Mouse (Mus musculus) hindbrain, embryonic 13.5 days (tissue): ENCODE measurements around the gene Ppp2r3c. TPM values are rescaled to one million over a fixed set of nuclear protein-coding genes. Genes with fewer than 3 reads are reported as not detected.
"Not testable (repeated sequence)": the region's sequence is repeated elsewhere in the genome, so short reads cannot be mapped to it uniquely, and the experiment has no call there.

Source experiments
- ATAC-seq: fragments of 200-750 bp; cut with Nextera tagmentation; 2 replicates; pipeline ENCODE4 v1.8.0; 2017; ENCODE audit warnings: moderate TSS enrichment; ENCODE audit not compliant: low FRiP score
- H3K27ac ChIP-seq: fragments of 300-500 bp; sonication (generic); 2 replicates; pipeline ENCODE4 v1.5.1; 2015; ENCODE audit warnings: inconsistent platforms, mild to moderate bottlenecking, moderate library complexity
- H3K27me3 ChIP-seq: fragments of 300-500 bp; sonication (generic); 2 replicates; pipeline ENCODE4 v1.6.1; 2015; ENCODE audit warnings: mild to moderate bottlenecking, inconsistent platforms
- H3K36me3 ChIP-seq: fragments of 300-500 bp; sonication (generic); 2 replicates; pipeline ENCODE4 v1.6.1; 2015; ENCODE audit warnings: mild to moderate bottlenecking, inconsistent platforms
- H3K4me1 ChIP-seq: fragments of 300-500 bp; sonication (generic); replicated peaks from 2 replicates; pipeline ENCODE4 v1.6.1; 2015; ENCODE audit warnings: inconsistent platforms
- H3K4me2 ChIP-seq: fragments of 300-500 bp; sonication (generic); 2 replicates; pipeline ENCODE4 v1.6.1; 2015; ENCODE audit warnings: inconsistent platforms, mild to moderate bottlenecking, moderate library complexity
- H3K4me3 ChIP-seq: fragments of 300-500 bp; sonication (generic); 2 replicates; pipeline ENCODE4 v1.5.1; 2015; ENCODE audit warnings: mild to moderate bottlenecking, inconsistent platforms
- H3K9ac ChIP-seq: fragments of 300-500 bp; sonication (generic); 2 replicates; pipeline ENCODE4 v1.6.1; 2015; ENCODE audit warnings: mild to moderate bottlenecking, inconsistent platforms
- H3K9me3 ChIP-seq: fragments of 300-500 bp; sonication (generic); 2 replicates; pipeline ENCODE4 v1.6.1; 2016; ENCODE audit warnings: inconsistent platforms
- WGBS: fragments of 180-500 bp; shearing (Covaris S2); methylation state at CpG from one replicate; pipeline ENCODE4 v1.1.7; 2015; 5-methylcytosine and 5-hydroxymethylcytosine counted together
- polyA plus RNA-seq: library from polyadenylated mRNA; unstranded; fragments of >200 nt; fragmentation: Nextera tagmentation; extraction: Ambion mirVana; gene quantifications from 2 replicates; pipeline ENCODE4 v1.2.1, GENCODE M21; 2015

Ppp2r3c gene
- polyA plus RNA-seq, 1 experiment from 2014 or later = 27.7 TPM

- Histone ChIP-seq H3K27me3 (no peaks in the 10 kb centered on the region), H3K4me3 (no peak overlapping the region), H3K36me3 (peaks cover 10% of the 10 kb centered on the region; the same call in 1 of the 2 replicates), H3K4me1 (no peaks in the 10 kb centered on the region), H3K4me2 (no peak overlapping the region), H3K9ac (no peak overlapping the region), H3K27ac (no peak overlapping the region), H3K9me3 (no peaks in the 10 kb centered on the region)
- 84% methylated on average over 7 of the region's 7 CpGs for WGBS
- no peak for ATAC-seq
These were observed 9.0 kb upstream of the Ppp2r3c start for GRCm38 (mm10) chr12:55311841-55312240.

GRCm38 (mm10) chr12:55309501-55309900 is 6.7 kb upstream of the Ppp2r3c start:
- Histone ChIP-seq H3K4me2 (no peak overlapping the region), H3K4me3 (no peak overlapping the region), H3K9ac (no peak overlapping the region), H3K36me3 (peaks cover 13% of the 10 kb centered on the region), H3K4me1 (no peaks in the 10 kb centered on the region), H3K27me3 (no peaks in the 10 kb centered on the region), H3K27ac (no peak overlapping the region), H3K9me3 (no peaks in the 10 kb centered on the region)
- ATAC-seq = no peak
- 79% methylated on average over 8 of the region's 8 CpGs for WGBS

- no peak overlapping the region for H3K4me3 ChIP-seq
- H3K36me3 ChIP-seq = peaks cover 13% of the 10 kb centered on the region
- peaks cover 8% of the 10 kb centered on the region for H3K4me1 ChIP-seq
- no peak overlapping the region for H3K27ac ChIP-seq
- no peaks in the 10 kb centered on the region for H3K27me3 ChIP-seq
- H3K9ac ChIP-seq = no peak overlapping the region
- 96% methylated on average over 9 of the region's 9 CpGs for whole genome bisulfite sequencing
- H3K9me3 ChIP-seq = no peaks in the 10 kb centered on the region
- no peak for ATAC-seq
- no peak overlapping the region for H3K4me2 ChIP-seq
These were observed 5.9 kb upstream of the Ppp2r3c start for GRCm38 (mm10) chr12:55308731-55309130.

- no peak for ATAC-seq
- Histone ChIP-seq H3K9me3 (no peaks in the 10 kb centered on the region), H3K27me3 (no peaks in the 10 kb centered on the region), H3K27ac (no peak overlapping the region), H3K4me1 (peaks cover 12% of the 10 kb centered on the region), H3K9ac (no peak overlapping the region), H3K36me3 (peaks cover 13% of the 10 kb centered on the region), H3K4me3 (no peak overlapping the region), H3K4me2 (no peak overlapping the region)
- 74% methylated on average over 6 of the region's 6 CpGs for WGBS
These were observed 4.8 kb upstream of the Ppp2r3c start for GRCm38 (mm10) chr12:55307566-55307965.

- H3K36me3 ChIP-seq = peaks cover 13% of the 10 kb centered on the region
- no peaks in the 10 kb centered on the region for H3K9me3 ChIP-seq
- WGBS = 98% methylated on average over 4 of the region's 4 CpGs
- H3K27ac ChIP-seq = no peak overlapping the region
- no peak overlapping the region for H3K4me3 ChIP-seq
- no peak for ATAC-seq
- peaks cover 18% of the 10 kb centered on the region for H3K4me1 ChIP-seq
- H3K9ac ChIP-seq = no peak overlapping the region
- no peak overlapping the region for H3K4me2 ChIP-seq
- H3K27me3 ChIP-seq = no peaks in the 10 kb centered on the region
These were observed 3.6 kb upstream of the Ppp2r3c start for GRCm38 (mm10) chr12:55306371-55306770.

- Histone ChIP-seq H3K9ac (peak overlapping the region; percentile 80), H3K36me3 (peaks cover 26% of the 10 kb centered on the region), H3K4me1 (peaks cover 41% of the 10 kb centered on the region), H3K27ac (peak overlapping the region; percentile 90), H3K4me2 (peak overlapping the region; percentile 71), H3K9me3 (no peaks in the 10 kb centered on the region), H3K27me3 (no peaks in the 10 kb centered on the region), H3K4me3 (peak overlapping the region; percentile 59)
- WGBS = 46% methylated on average over 11 of the region's 11 CpGs
- 0 out of 2 replicates have a peak, but pooled peaks have one; percentile 2 for ATAC-seq
These were observed 1.1 kb downstream of the Ppp2r3c start for GRCm38 (mm10) chr12:55301472-55302300.

GRCm38 (mm10) chr12:55300820-55301351 is 1.9 kb downstream of the Ppp2r3c start:
- H3K9ac ChIP-seq = peak overlapping the region; percentile 80
- H3K9me3 ChIP-seq = no peaks in the 10 kb centered on the region
- H3K4me1 ChIP-seq = peaks cover 41% of the 10 kb centered on the region
- 86% methylated on average over 3 of the region's 3 CpGs for WGBS
- H3K4me3 ChIP-seq = peak overlapping the region; percentile 59
- H3K27me3 ChIP-seq = no peaks in the 10 kb centered on the region
- H3K4me2 ChIP-seq = peak overlapping the region; percentile 71
- peaks cover 28% of the 10 kb centered on the region for H3K36me3 ChIP-seq
- ATAC-seq = no peak
- no peak overlapping the region for H3K27ac ChIP-seq

- Histone ChIP-seq H3K4me1 (peaks cover 40% of the 10 kb centered on the region), H3K36me3 (peaks cover 41% of the 10 kb centered on the region), H3K27me3 (no peaks in the 10 kb centered on the region), H3K4me2 (no peak within 1 kb of the TSS), H3K4me3 (no peak within 1 kb of the TSS), H3K9ac (peak within 1 kb of the TSS; percentile 43; the same call in 1 of the 2 replicates), H3K9me3 (no peaks in the 10 kb centered on the region), H3K27ac (no peak within 1 kb of the TSS)
- WGBS = 89% methylated on average over 5 of the region's 5 CpGs
- ATAC-seq = no peak
These were observed 3.5 kb downstream of the Ppp2r3c start, which contains the start of gene 1110008L16Rik for GRCm38 (mm10) chr12:55299336-55299735. Gene 1110008L16Rik (plus strand): TSS chr12:55299577.

- Histone ChIP-seq H3K4me3 (no peak overlapping the region), H3K9me3 (no peaks in the 10 kb centered on the region), H3K4me1 (peaks cover 29% of the 10 kb centered on the region), H3K4me2 (no peak overlapping the region), H3K9ac (no peak overlapping the region), H3K27me3 (no peaks in the 10 kb centered on the region), H3K36me3 (peaks cover 51% of the 10 kb centered on the region), H3K27ac (no peak overlapping the region)
- 94% methylated on average over 9 of the region's 9 CpGs for WGBS
- no peak for ATAC-seq
These were observed 4.7 kb downstream of the Ppp2r3c start for GRCm38 (mm10) chr12:55298112-55298511.

GRCm38 (mm10) chr12:55277583-55277982 is 25.2 kb downstream of the Ppp2r3c start:
- H3K4me3 ChIP-seq, H3K9ac ChIP-seq, H3K4me1 ChIP-seq, H3K27ac ChIP-seq, H3K4me2 ChIP-seq, H3K27me3 ChIP-seq, H3K9me3 ChIP-seq, ATAC-seq: not testable (repeated sequence)
- peaks cover 11% of the 10 kb centered on the region; the same call in 1 of the 2 replicates for H3K36me3 ChIP-seq
- WGBS = 87% methylated on average over 4 of the region's 6 CpGs

GRCm38 (mm10) chr12:55272243-55272642 is 30.6 kb downstream of the Ppp2r3c start:
- 86% methylated on average over 3 of the region's 3 CpGs for WGBS

GRCm38 (mm10) chr12:55263385-55263784 is 39.4 kb downstream of the Ppp2r3c start:
- no CpG with 5 or more reads among the region's 5 CpGs for WGBS
- not testable (repeated sequence) for H3K4me1 ChIP-seq, H3K36me3 ChIP-seq, H3K4me2 ChIP-seq, H3K27me3 ChIP-seq, H3K27ac ChIP-seq, H3K9ac ChIP-seq, ATAC-seq, H3K4me3 ChIP-seq, H3K9me3 ChIP-seq

More at GRCm38 (mm10) chr12:55272243-55272642, 30.6 kb downstream of the Ppp2r3c start:
- H3K27ac ChIP-seq = no peak overlapping the region
- no peak for ATAC-seq
- no peaks in the 10 kb centered on the region for H3K27me3 ChIP-seq
- no peak overlapping the region for H3K9ac ChIP-seq
- H3K4me2 ChIP-seq = no peak overlapping the region
- no peaks in the 10 kb centered on the region for H3K4me1 ChIP-seq
- H3K9me3 ChIP-seq = no peaks in the 10 kb centered on the region
- H3K4me3 ChIP-seq = no peak overlapping the region
- peaks cover 2% of the 10 kb centered on the region; the same call in 1 of the 2 replicates for H3K36me3 ChIP-seq
